Comparison of ENCODE assay signal across 19 mouse cellular contexts in genomic region chr9:77598560-77598959, GRCm38 (mm10). TPM values are rescaled to one million over a fixed set of nuclear protein-coding genes. Genes with fewer than 3 reads are reported as not detected.
"Had no signal": no experiment of that assay in that cellular context is flagged by ENCODE, and none has a peak within 500 bp of the region (broad histone marks: within the 10 kb centered on the region; RNA-seq: fewer than 3 reads in every experiment).

No protein-coding gene starts in this region.

- ATAC-seq: midbrain, embryonic 16.5 days had no signal

- H3K9me3 ChIP-seq: midbrain, embryonic 10.5 days; midbrain, embryonic 12.5 days; neural tube, embryonic 13.5 days had no signal

- H3K4me2 ChIP-seq: lung, embryonic 14.5 days; midbrain, embryonic 12.5 days; neural tube, embryonic 13.5 days; neural tube, embryonic 15.5 days had no signal

- H3K4me1 ChIP-seq: neural tube, embryonic 13.5 days had no signal

- H3K27ac ChIP-seq: midbrain, embryonic 10.5 days; midbrain, embryonic 12.5 days; neural tube, embryonic 13.5 days; neural tube, embryonic 15.5 days had no signal

- H3K36me3 ChIP-seq: midbrain, embryonic 10.5 days; midbrain, embryonic 12.5 days; neural tube, embryonic 13.5 days; neural tube, embryonic 15.5 days had no signal

- H3K9ac ChIP-seq: lung, embryonic 14.5 days; midbrain, embryonic 12.5 days; neural tube, embryonic 13.5 days; neural tube, embryonic 15.5 days had no signal

- H3K4me3 ChIP-seq: midbrain, embryonic 10.5 days; midbrain, embryonic 12.5 days; myocyte; neural tube, embryonic 13.5 days; neural tube, embryonic 15.5 days had no signal

- DNase-seq: lung, adult 18-20 months; lung, embryonic 14.5 days; lung, postnatal 10 days; lung, postnatal 4 days; midbrain, embryonic 14.5 days; retina, postnatal 1 day; right cerebral cortex, adult 18-20 months; right cerebral cortex, postnatal 25 days; right cerebral cortex, postnatal 4 days; spleen, adult 18-20 months; thymus, adult 18-20 months; thymus, postnatal 25 days; thymus, postnatal 4 days had no signal

- H3K27me3 ChIP-seq: neural tube, embryonic 13.5 days; neural tube, embryonic 15.5 days had no signal

RNA-seq across cellular contexts. Expression of gene Klhl31, which starts 37.7 kb away (rescaled TPM):
- polyA plus RNA-seq: midbrain, embryonic 14.5 days had no signal
